Mouse (Mus musculus) hindbrain, embryonic 12.5 days (tissue): ENCODE results near the gene Ahsa1. TPM values are rescaled to one million over a fixed set of nuclear protein-coding genes. Genes with fewer than 3 reads are reported as not detected.

Experiments used
- ATAC-seq: fragments of 200-750 bp; cut with Nextera tagmentation; 2 replicates; pipeline ENCODE4 v1.8.0; 2017; ENCODE audit warnings: moderate TSS enrichment; ENCODE audit not compliant: low FRiP score
- H3K27ac ChIP-seq: fragments of 300-500 bp; sonication (generic); 2 replicates; pipeline ENCODE4 v1.5.1; 2016; ENCODE audit warnings: mild to moderate bottlenecking
- H3K27me3 ChIP-seq: fragments of 300-500 bp; sonication (generic); 2 replicates; pipeline ENCODE4 v1.6.1; 2016; ENCODE audit warnings: mild to moderate bottlenecking
- H3K36me3 ChIP-seq: fragments of 300-500 bp; sonication (generic); 2 replicates; pipeline ENCODE4 v1.6.1; 2016; ENCODE audit warnings: mild to moderate bottlenecking
- H3K4me1 ChIP-seq: fragments of 300-500 bp; sonication (generic); 2 replicates; pipeline ENCODE4 v1.6.1; 2016
- H3K4me2 ChIP-seq: fragments of 300-500 bp; sonication (generic); replicated peaks from 2 replicates; pipeline ENCODE4 v1.6.1; 2016; ENCODE audit warnings: mild to moderate bottlenecking
- H3K4me3 ChIP-seq: fragments of 300-500 bp; sonication (generic); 2 replicates; pipeline ENCODE4 v1.5.1; 2016; ENCODE audit warnings: mild to moderate bottlenecking
- H3K9ac ChIP-seq: fragments of 300-500 bp; sonication (generic); 2 replicates; pipeline ENCODE4 v1.6.1; 2016; ENCODE audit warnings: mild to moderate bottlenecking, moderate library complexity
- H3K9me3 ChIP-seq: fragments of 300-500 bp; sonication (generic); replicated peaks from 2 replicates; pipeline ENCODE4 v1.6.1; 2016; ENCODE audit warnings: mild to moderate bottlenecking
- WGBS: fragments of 180-500 bp; shearing (Covaris S2); methylation state at CpG from one replicate; pipeline ENCODE4 v1.1.7; 2016; 5-methylcytosine and 5-hydroxymethylcytosine counted together
- polyA plus RNA-seq: library from polyadenylated mRNA; unstranded; fragments of >200 nt; fragmentation: Nextera tagmentation; extraction: Ambion mirVana; gene quantifications from 2 replicates; pipeline ENCODE4 v1.2.1, GENCODE M21; 2016

The Ahsa1 gene
- 181 and 187 TPM in 2 replicates for polyA plus RNA-seq

- Histone ChIP-seq H3K4me1 (peaks cover 18% of the 10 kb centered on the region), H3K4me3 (peak within 1 kb of the TSS; percentile 75), H3K27me3 (no peaks in the 10 kb centered on the region), H3K36me3 (peaks cover 40% of the 10 kb centered on the region), H3K9me3 (no peaks in the 10 kb centered on the region), H3K4me2 (peak within 1 kb of the TSS; percentile 74), H3K9ac (peak within 1 kb of the TSS; percentile 87), H3K27ac (peak within 1 kb of the TSS; percentile 86)
- ATAC-seq = peak; percentile 99
- 0% methylated on average over 31 of the region's 31 CpGs for WGBS
Observed at GRCm38 (mm10) chr12:87266108-87266826, at the start of gene Ahsa1, which contains the start of gene Vipas39. Ahsa1 (plus strand) TSS chr12:87266479. Vipas39 (minus strand) TSS chr12:87266256.

DNA sequence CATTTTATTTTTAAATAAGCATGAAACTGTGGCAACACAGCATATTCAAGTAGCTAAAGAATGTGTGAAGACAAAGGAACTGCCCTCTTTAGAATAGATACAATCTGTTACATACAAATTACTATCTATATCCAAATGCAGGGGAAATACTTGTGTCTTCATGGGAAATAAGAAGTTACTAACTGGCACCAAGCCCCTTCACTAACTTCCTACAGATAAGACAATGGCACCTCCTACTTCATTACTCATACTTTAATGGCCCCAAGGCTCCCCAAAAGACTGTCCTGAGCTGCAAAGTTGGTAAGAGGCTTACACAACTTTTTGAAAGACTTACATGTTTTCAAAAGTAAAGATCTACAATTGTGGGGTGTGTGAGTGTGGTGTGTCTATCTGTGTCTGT is 48.7 kb upstream of the Ahsa1 start:
- Histone ChIP-seq H3K27me3 (no peaks in the 10 kb centered on the region), H3K9me3 (no peaks in the 10 kb centered on the region), H3K4me3 (no peak overlapping the region), H3K36me3 (no peaks in the 10 kb centered on the region), H3K27ac (no peak overlapping the region), H3K4me1 (peaks cover 3% of the 10 kb centered on the region; the same call in 1 of the 2 replicates), H3K4me2 (no peak overlapping the region), H3K9ac (no peak overlapping the region)
- ATAC-seq = no peak

GRCm38 (mm10) chr12:87219362-87219761 is 46.9 kb upstream of the Ahsa1 start:
- Histone ChIP-seq H3K27me3 (no peaks in the 10 kb centered on the region), H3K4me2 (no peak overlapping the region), H3K9me3 (no peaks in the 10 kb centered on the region), H3K27ac (no peak overlapping the region), H3K4me3 (no peak overlapping the region), H3K36me3 (no peaks in the 10 kb centered on the region), H3K9ac (no peak overlapping the region), H3K4me1 (peaks cover 3% of the 10 kb centered on the region; the same call in 1 of the 2 replicates)
- 72% methylated on average over 7 of the region's 7 CpGs for WGBS
- no peak for ATAC-seq

- Histone ChIP-seq H3K4me1 (no peaks in the 10 kb centered on the region), H3K9ac (no peak overlapping the region), H3K27me3 (no peaks in the 10 kb centered on the region), H3K27ac (no peak overlapping the region), H3K9me3 (0 out of 2 replicates have a peak, but pooled peaks cover 4% of the 10 kb centered on the region), H3K4me3 (no peak overlapping the region), H3K36me3 (0 out of 2 replicates have a peak, but pooled peaks cover 3% of the 10 kb centered on the region), H3K4me2 (no peak overlapping the region)
- 76% methylated on average over 10 of the region's 10 CpGs for WGBS
- no peak for ATAC-seq
Observed at GRCm38 (mm10) chr12:87224950-87225349, 41.3 kb upstream of the Ahsa1 start.

DNA sequence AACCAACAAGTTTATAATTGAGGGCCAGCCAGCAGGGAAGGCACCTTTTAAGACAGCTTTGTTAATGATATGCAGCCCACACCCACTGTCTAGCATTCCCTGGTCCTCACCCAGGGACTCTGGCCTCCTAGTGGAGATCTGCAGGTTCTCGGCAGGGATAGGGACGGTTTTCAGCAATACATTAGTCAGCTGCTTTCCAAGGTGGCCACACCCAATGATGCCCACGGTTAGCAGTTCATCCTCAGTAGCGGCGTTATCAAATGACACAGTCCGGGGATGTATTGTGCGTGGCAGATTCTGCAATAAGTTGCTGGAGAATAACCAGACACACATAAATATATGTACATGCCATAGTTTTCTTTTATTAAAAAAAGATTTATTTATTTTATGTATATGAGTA is 39.5 kb upstream of the Ahsa1 start:
- H3K4me1 ChIP-seq = no peaks in the 10 kb centered on the region
- no peak overlapping the region for H3K4me2 ChIP-seq
- no peak overlapping the region for H3K9ac ChIP-seq
- WGBS = 72% methylated on average over 7 of the region's 7 CpGs
- H3K27me3 ChIP-seq = no peaks in the 10 kb centered on the region
- H3K27ac ChIP-seq = no peak overlapping the region
- ATAC-seq = no peak
- no peak overlapping the region for H3K4me3 ChIP-seq
- 0 out of 2 replicates have a peak, but pooled peaks cover 3% of the 10 kb centered on the region for H3K36me3 ChIP-seq
- 0 out of 2 replicates have a peak, but pooled peaks cover 4% of the 10 kb centered on the region for H3K9me3 ChIP-seq

DNA sequence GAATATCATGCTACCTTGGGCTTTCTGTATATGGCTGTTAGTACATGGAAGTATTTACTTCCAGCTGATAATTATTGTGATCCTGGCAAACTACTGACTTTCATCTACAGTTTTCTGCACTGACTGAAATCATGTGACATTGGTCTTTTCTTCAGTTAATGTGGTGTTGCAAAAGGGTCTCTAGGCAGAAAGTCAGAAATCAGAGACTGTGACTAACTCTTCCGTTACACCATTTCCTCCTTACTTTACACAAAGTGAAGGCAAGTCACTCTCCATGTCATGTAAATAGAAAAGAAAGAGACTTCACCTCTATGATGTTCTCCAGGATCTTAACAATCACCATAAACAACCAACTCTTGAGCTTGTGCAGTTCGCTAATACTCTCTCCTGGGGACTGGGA is 36.6 kb upstream of the Ahsa1 start:
- Histone ChIP-seq H3K27me3 (no peaks in the 10 kb centered on the region), H3K4me2 (no peak overlapping the region), H3K4me3 (no peak overlapping the region), H3K4me1 (no peaks in the 10 kb centered on the region), H3K27ac (no peak overlapping the region), H3K9ac (no peak overlapping the region), H3K36me3 (0 out of 2 replicates have a peak, but pooled peaks cover 3% of the 10 kb centered on the region), H3K9me3 (0 out of 2 replicates have a peak, but pooled peaks cover 4% of the 10 kb centered on the region)
- ATAC-seq = no peak
- 96% methylated on average over 2 of the region's 2 CpGs for WGBS

DNA sequence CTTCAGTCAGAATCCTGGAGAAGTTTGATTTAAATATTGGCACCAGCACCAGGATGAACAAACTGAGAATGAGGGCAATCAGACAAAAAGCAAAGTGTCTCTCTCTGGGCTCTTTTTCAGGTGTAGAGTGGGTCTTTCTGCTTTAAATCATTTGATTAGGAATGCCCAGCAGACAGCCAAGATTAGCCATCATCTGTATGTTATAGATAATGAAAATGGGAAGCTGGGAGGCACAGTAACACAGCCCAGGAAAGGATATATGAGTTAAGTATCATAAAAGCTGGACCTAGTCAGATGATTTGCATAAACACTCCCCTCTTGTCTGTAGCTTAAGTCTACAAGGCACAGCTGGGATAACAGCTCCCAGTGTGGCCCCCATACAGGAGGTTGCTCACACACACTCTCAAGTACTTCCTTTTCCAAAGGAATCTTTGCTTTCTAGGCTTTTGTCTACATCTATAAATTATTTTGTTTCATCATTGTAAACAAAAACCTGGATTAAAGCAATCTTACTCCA is 35.8 kb upstream of the Ahsa1 start:
- H3K9ac ChIP-seq = no peak overlapping the region
- H3K36me3 ChIP-seq = 0 out of 2 replicates have a peak, but pooled peaks cover 3% of the 10 kb centered on the region
- no peak overlapping the region for H3K27ac ChIP-seq
- no peak for ATAC-seq
- no peaks in the 10 kb centered on the region for H3K4me1 ChIP-seq
- no peaks in the 10 kb centered on the region for H3K27me3 ChIP-seq
- 0 out of 2 replicates have a peak, but pooled peaks cover 4% of the 10 kb centered on the region for H3K9me3 ChIP-seq
- no peak overlapping the region for H3K4me3 ChIP-seq
- no peak overlapping the region for H3K4me2 ChIP-seq

- Histone ChIP-seq H3K4me1 (no peaks in the 10 kb centered on the region), H3K4me2 (no peak overlapping the region), H3K27me3 (no peaks in the 10 kb centered on the region), H3K9ac (no peak overlapping the region), H3K27ac (no peak overlapping the region), H3K9me3 (no peaks in the 10 kb centered on the region), H3K4me3 (no peak overlapping the region), H3K36me3 (peaks cover 45% of the 10 kb centered on the region)
- 86% methylated on average over 5 of the region's 5 CpGs for WGBS
- ATAC-seq = no peak
Observed at GRCm38 (mm10) chr12:87236882-87237483, 29.3 kb upstream of the Ahsa1 start.

DNA sequence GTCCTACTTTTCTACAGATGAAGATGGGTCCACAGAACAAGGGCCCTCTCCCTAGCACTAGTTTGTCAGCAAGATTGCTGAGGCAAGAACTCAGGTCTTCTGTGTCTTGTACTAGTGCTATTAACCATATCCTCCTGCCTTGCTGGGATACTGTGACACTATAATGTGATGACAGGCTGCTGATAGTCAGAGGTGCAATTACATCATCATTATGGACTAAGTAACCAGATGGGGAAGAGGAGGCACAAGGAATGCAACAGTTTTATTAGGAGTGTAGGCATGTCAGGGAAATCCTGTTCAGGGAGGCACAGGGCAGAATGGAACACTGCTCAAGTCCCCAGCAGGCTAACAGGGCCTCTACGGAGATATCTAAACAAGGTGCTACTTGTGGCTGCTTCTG is 27.6 kb upstream of the Ahsa1 start, which contains the start of gene Noxred1:
TSS of gene Noxred1 (minus strand) at position 101 of the 400 bp plus-strand sequence.
- 100% methylated on average over 1 of the region's 1 CpGs for WGBS
- Histone ChIP-seq H3K9ac (no peak within 1 kb of the TSS), H3K27me3 (no peaks in the 10 kb centered on the region), H3K27ac (no peak within 1 kb of the TSS), H3K36me3 (peaks cover 53% of the 10 kb centered on the region), H3K4me2 (no peak within 1 kb of the TSS), H3K4me1 (no peaks in the 10 kb centered on the region), H3K9me3 (no peaks in the 10 kb centered on the region), H3K4me3 (no peak within 1 kb of the TSS)
- no peak for ATAC-seq

GRCm38 (mm10) chr12:87250161-87250560 is 16.1 kb upstream of the Ahsa1 start:
- H3K9ac ChIP-seq = no peak overlapping the region
- H3K4me1 ChIP-seq = no peaks in the 10 kb centered on the region
- no peak for ATAC-seq
- H3K4me3 ChIP-seq = no peak overlapping the region
- no peak overlapping the region for H3K4me2 ChIP-seq
- WGBS = 88% methylated on average over 6 of the region's 6 CpGs
- no peak overlapping the region for H3K27ac ChIP-seq
- no peaks in the 10 kb centered on the region for H3K9me3 ChIP-seq
- no peaks in the 10 kb centered on the region for H3K27me3 ChIP-seq
- H3K36me3 ChIP-seq = peaks cover 86% of the 10 kb centered on the region

DNA sequence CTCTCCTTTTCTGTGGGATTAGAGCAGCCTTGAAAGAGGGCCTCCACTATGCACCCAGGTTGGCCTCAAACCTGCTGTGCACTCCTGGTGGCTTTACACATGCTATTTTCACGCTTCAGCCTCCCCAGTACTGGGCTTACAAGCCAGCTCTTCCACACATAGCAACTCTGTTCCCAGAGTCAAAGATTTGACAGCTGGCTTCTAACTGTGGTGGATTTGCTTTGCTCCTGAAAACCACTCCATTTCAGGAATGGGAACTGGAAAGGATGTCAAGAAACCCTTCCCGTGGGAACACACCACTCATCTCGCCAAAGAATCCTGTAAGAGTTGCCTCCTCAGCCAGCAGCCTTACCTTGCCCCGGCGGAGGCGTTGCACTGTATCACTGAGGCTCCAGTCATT is 12.4 kb upstream of the Ahsa1 start:
- no peak overlapping the region for H3K9ac ChIP-seq
- no peak overlapping the region for H3K4me3 ChIP-seq
- no peaks in the 10 kb centered on the region for H3K4me1 ChIP-seq
- H3K27me3 ChIP-seq = no peaks in the 10 kb centered on the region
- WGBS = 94% methylated on average over 6 of the region's 6 CpGs
- H3K9me3 ChIP-seq = no peaks in the 10 kb centered on the region
- H3K4me2 ChIP-seq = no peak overlapping the region
- H3K27ac ChIP-seq = no peak overlapping the region
- H3K36me3 ChIP-seq = peaks cover 92% of the 10 kb centered on the region
- ATAC-seq = no peak

GRCm38 (mm10) chr12:87256629-87257028 is 9.7 kb upstream of the Ahsa1 start:
- H3K4me1 ChIP-seq = no peaks in the 10 kb centered on the region
- H3K4me3 ChIP-seq = no peak overlapping the region
- H3K36me3 ChIP-seq = peaks cover 85% of the 10 kb centered on the region

More at GRCm38 (mm10) chr12:87256629-87257028, 9.7 kb upstream of the Ahsa1 start:
- 96% methylated on average over 5 of the region's 5 CpGs for WGBS
- ATAC-seq = no peak
- no peaks in the 10 kb centered on the region for H3K9me3 ChIP-seq
- no peaks in the 10 kb centered on the region for H3K27me3 ChIP-seq
- H3K9ac ChIP-seq = no peak overlapping the region
- H3K4me2 ChIP-seq = no peak overlapping the region
- H3K27ac ChIP-seq = no peak overlapping the region
